18 mouse cellular contexts compared by ENCODE assay signal in the genomic region with DNA sequence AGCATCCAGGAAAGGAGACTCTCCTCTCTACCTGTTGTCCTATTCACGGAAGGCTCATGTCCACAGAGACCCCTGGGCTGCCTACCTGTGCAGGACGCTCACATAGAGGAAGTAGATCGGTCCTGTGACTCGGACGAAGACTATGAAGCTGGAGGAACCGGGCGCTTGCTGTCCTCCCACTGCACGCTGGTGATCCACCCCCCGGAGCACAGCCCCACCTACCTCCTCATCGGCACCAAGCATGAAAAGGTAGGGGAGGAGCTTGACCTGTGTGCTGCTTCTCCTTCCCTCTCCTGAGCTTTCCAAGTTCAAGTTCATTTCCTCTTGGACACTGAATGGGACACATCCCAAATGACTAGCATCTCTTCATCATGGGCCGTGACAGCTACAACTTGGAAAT. TPM values are rescaled to one million over a fixed set of nuclear protein-coding genes. Genes with fewer than 3 reads are reported as not detected.
"Had no signal": no experiment of that assay in that cellular context is flagged by ENCODE, and none has a peak within 500 bp of the region (broad histone marks: within the 10 kb centered on the region; RNA-seq: fewer than 3 reads in every experiment).

No protein-coding gene starts in this region.

- H3K9me3 ChIP-seq: hindbrain, embryonic 15.5 days; limb, embryonic 15.5 days; liver, embryonic 12.5 days; midbrain, embryonic 12.5 days; neural tube, embryonic 13.5 days; stomach, embryonic 15.5 days had no signal

- ATAC-seq: intestine, postnatal 0 days; liver, embryonic 12.5 days; midbrain, embryonic 16.5 days had no signal

- H3K27ac ChIP-seq: hindbrain, embryonic 15.5 days; layer of hippocampus, adult 2 months; limb, embryonic 15.5 days; liver, embryonic 12.5 days; macrophage; midbrain, embryonic 12.5 days; neural tube, embryonic 13.5 days; stomach, embryonic 15.5 days had no signal

- H3K27me3 ChIP-seq: hindbrain, embryonic 15.5 days; limb, embryonic 15.5 days; liver, embryonic 12.5 days; midbrain, embryonic 12.5 days; neural tube, embryonic 13.5 days; stomach, embryonic 15.5 days had no signal

- DNase-seq: lung, embryonic 14.5 days; lung, postnatal 10 days; right cerebral cortex, adult 18-20 months; right cerebral cortex, postnatal 4 days; spleen, adult 18-20 months; thymus, adult 2 months; thymus, postnatal 36 days had no signal

- H3K9ac ChIP-seq: hindbrain, embryonic 15.5 days; limb, embryonic 15.5 days; liver, embryonic 12.5 days; lung, embryonic 14.5 days; midbrain, embryonic 12.5 days; neural tube, embryonic 13.5 days; stomach, embryonic 15.5 days had no signal

- H3K4me1 ChIP-seq: hindbrain, embryonic 15.5 days; limb, embryonic 15.5 days; liver, embryonic 12.5 days; midbrain, embryonic 12.5 days; neural tube, embryonic 13.5 days; stomach, embryonic 15.5 days had no signal

- H3K4me3 ChIP-seq: hindbrain, embryonic 15.5 days; layer of hippocampus, adult 2 months; limb, embryonic 15.5 days; liver, embryonic 12.5 days; midbrain, embryonic 12.5 days; neural tube, embryonic 13.5 days; stomach, embryonic 15.5 days had no signal

- H3K4me2 ChIP-seq: hindbrain, embryonic 15.5 days; limb, embryonic 15.5 days; liver, embryonic 12.5 days; lung, embryonic 14.5 days; midbrain, embryonic 12.5 days; neural tube, embryonic 13.5 days; stomach, embryonic 15.5 days had no signal

RNA-seq across cellular contexts. Expression of a gene that starts 39.3 kb away (rescaled TPM):
- total RNA-seq: megakaryocyte-erythroid progenitor cell, adult 5-6 weeks had no signal
